Mouse (Mus musculus) cerebellum, adult 2 months (tissue): ENCODE results near the gene Slc8b1.

ENCODE experiments used
- CTCF ChIP-seq: fragments of 200-500 bp; IDR thresholded peaks from 2 replicates; pipeline ENCODE4 v1.5.1; 2011; ENCODE audit warnings: low read depth, mild to moderate bottlenecking, control low read depth, low read length, moderate library complexity, borderline replicate concordance; ENCODE audit not compliant: insufficient read depth
- POLR2A ChIP-seq: fragments of 200-500 bp; IDR thresholded peaks from 2 replicates; pipeline ENCODE4 v1.6.1; 2011; ENCODE audit warnings: low read length, control low read depth, borderline replicate concordance; ENCODE audit not compliant: insufficient read depth

DNA sequence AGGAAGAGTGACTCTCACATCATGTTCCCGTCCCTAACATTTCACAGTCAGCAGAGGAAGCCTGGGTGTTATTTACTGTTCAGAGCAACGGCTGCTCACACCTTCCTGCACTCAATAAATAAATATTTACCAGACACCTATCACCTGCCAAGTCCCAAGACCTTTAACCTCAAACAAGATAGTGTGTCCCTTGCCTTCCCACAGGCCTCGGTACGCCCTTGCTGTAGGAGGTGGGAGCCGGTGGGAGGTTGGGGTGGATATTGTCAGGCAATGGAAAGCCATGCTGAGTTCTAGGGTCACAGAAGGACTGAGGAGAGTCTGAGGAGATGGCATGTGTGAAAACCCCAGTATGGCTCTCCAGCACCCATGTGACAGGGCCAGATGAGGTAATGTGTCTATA, 42.6 kb upstream of the Slc8b1 start:
- TF ChIP-seq CTCF (no peak), POLR2A (no peak)
